Mouse (Mus musculus) limb, embryonic 11.5 days (tissue): ENCODE measurements around the gene Sh3gl1. TPM values are rescaled to one million over a fixed set of nuclear protein-coding genes. Genes with fewer than 3 reads are reported as not detected.

Experiments
- ATAC-seq: fragments of 200-750 bp; cut with Nextera tagmentation; 2 replicates; pipeline ENCODE4 v1.8.0; 2017; ENCODE audit warnings: low read depth; ENCODE audit not compliant: insufficient number of reproducible peaks, low FRiP score, low TSS enrichment
- DNase-seq: peaks from one replicate; pipeline ENCODE4 v3.0.0-alpha.2; 2015; ENCODE audit warnings: low spot score
- H3K27ac ChIP-seq: fragments of 300-500 bp; sonication (generic); replicated peaks from 2 replicates; pipeline ENCODE4 v1.5.1; 2014; ENCODE audit warnings: low read depth, mild to moderate bottlenecking, low read length
- H3K27me3 ChIP-seq: fragments of 300-500 bp; sonication (generic); 2 replicates; pipeline ENCODE4 v1.6.1; 2014; ENCODE audit warnings: mild to moderate bottlenecking, low read length, mixed read lengths; ENCODE audit not compliant: control insufficient read depth, insufficient read depth
- H3K36me3 ChIP-seq: fragments of 300-500 bp; sonication (generic); 2 replicates; pipeline ENCODE4 v1.6.1; 2014; ENCODE audit warnings: mild to moderate bottlenecking, low read length, moderate library complexity, mixed read lengths; ENCODE audit not compliant: control insufficient read depth, insufficient read depth
- H3K4me1 ChIP-seq: fragments of 300-500 bp; sonication (generic); 2 replicates; pipeline ENCODE4 v1.6.1; 2014; ENCODE audit warnings: low read length, mixed read lengths; ENCODE audit not compliant: control insufficient read depth, insufficient read depth
- H3K4me2 ChIP-seq: fragments of 300-500 bp; sonication (generic); 2 replicates; pipeline ENCODE4 v1.6.1; 2014; ENCODE audit warnings: low read depth, mild to moderate bottlenecking, moderate library complexity; ENCODE audit not compliant: severe bottlenecking
- H3K4me3 ChIP-seq: fragments of 300-500 bp; sonication (generic); 2 replicates; pipeline ENCODE4 v1.5.1; 2014; ENCODE audit warnings: low read depth, low read length
- H3K9ac ChIP-seq: fragments of 300-500 bp; sonication (generic); 2 replicates; pipeline ENCODE4 v1.6.1; 2014; ENCODE audit warnings: mild to moderate bottlenecking, low read length
- H3K9me3 ChIP-seq: fragments of 300-500 bp; sonication (generic); 2 replicates; pipeline ENCODE4 v1.6.1; 2016; ENCODE audit warnings: low read length; ENCODE audit not compliant: control insufficient read depth
- WGBS: fragments of 180-500 bp; shearing (Covaris S2); extraction: QIAGEN DNeasy Blood & Tissue Kit; methylation state at CpG from one replicate; pipeline ENCODE4 v1.1.7; 2014; 5-methylcytosine and 5-hydroxymethylcytosine counted together
- polyA plus RNA-seq: library from polyadenylated mRNA; unstranded; fragments of >200 nt; fragmentation: Nextera tagmentation; extraction: Ambion mirVana; gene quantifications from 2 replicates; pipeline ENCODE4 v1.2.1, GENCODE M21; 2014

Sh3gl1 gene
- polyA plus RNA-seq, 1 experiment from 2014 or later, result 154 TPM

GRCm38 (mm10) chr17:56055945-56056678 is 19.7 kb upstream of the Sh3gl1 start:
- ATAC-seq (no peak), DNase-seq (no peak)

GRCm38 (mm10) chr17:56054938-56055337 is 18.5 kb upstream of the Sh3gl1 start:
- no peaks in the 10 kb centered on the region for H3K27me3 ChIP-seq
- H3K4me3 ChIP-seq, result no peak overlapping the region
- no peak overlapping the region for H3K27ac ChIP-seq
- no peak overlapping the region for H3K4me2 ChIP-seq
- no peak for ATAC-seq
- DNase-seq, result no peak
- no peak overlapping the region for H3K9ac ChIP-seq
- H3K9me3 ChIP-seq, result no peaks in the 10 kb centered on the region
- H3K4me1 ChIP-seq, result no peaks in the 10 kb centered on the region
- peaks cover 40% of the 10 kb centered on the region for H3K36me3 ChIP-seq

More at GRCm38 (mm10) chr17:56055945-56056678, 19.7 kb upstream of the Sh3gl1 start:
- H3K4me2 ChIP-seq, result no peak overlapping the region
- whole genome bisulfite sequencing, result 85% methylated on average over 4 of the region's 4 CpGs
- H3K27ac ChIP-seq, result no peak overlapping the region
- H3K4me1 ChIP-seq, result no peaks in the 10 kb centered on the region
- no peaks in the 10 kb centered on the region for H3K27me3 ChIP-seq
- no peaks in the 10 kb centered on the region for H3K9me3 ChIP-seq
- no peak overlapping the region for H3K4me3 ChIP-seq
- peaks cover 41% of the 10 kb centered on the region for H3K36me3 ChIP-seq
- no peak overlapping the region for H3K9ac ChIP-seq

- no peaks in the 10 kb centered on the region for H3K27me3 ChIP-seq
- no peak overlapping the region for H3K4me2 ChIP-seq
- H3K9me3 ChIP-seq, result no peaks in the 10 kb centered on the region
- no peak overlapping the region for H3K27ac ChIP-seq
- H3K4me1 ChIP-seq, result no peaks in the 10 kb centered on the region
- 92% methylated on average over 5 of the region's 5 CpGs for WGBS
- H3K36me3 ChIP-seq, result peaks cover 28% of the 10 kb centered on the region
- H3K4me3 ChIP-seq, result no peak overlapping the region
- DNase-seq, result no peak
- H3K9ac ChIP-seq, result no peak overlapping the region
- no peak for ATAC-seq
Observed at GRCm38 (mm10) chr17:56051369-56051768, 14.9 kb upstream of the Sh3gl1 start.

- DNase-seq, result no peak
- peak overlapping the region; percentile 87 for H3K4me2 ChIP-seq
- no peaks in the 10 kb centered on the region for H3K27me3 ChIP-seq
- no peak for ATAC-seq
- H3K27ac ChIP-seq, result peak overlapping the region; percentile 79
- 3% methylated on average over 12 of the region's 12 CpGs for WGBS
- H3K4me1 ChIP-seq, result no peaks in the 10 kb centered on the region; the same call in 1 of the 2 replicates
- peak overlapping the region; percentile 92 for H3K9ac ChIP-seq
- peaks cover 7% of the 10 kb centered on the region for H3K36me3 ChIP-seq
- no peaks in the 10 kb centered on the region for H3K9me3 ChIP-seq
- H3K4me3 ChIP-seq, result peak overlapping the region; percentile 86
Observed at GRCm38 (mm10) chr17:56040857-56041163, 4.4 kb upstream of the Sh3gl1 start.

- H3K4me3 ChIP-seq, result peak within 1 kb of the TSS; percentile 86
- DNase-seq (peak; percentile 96), ATAC-seq (peak; percentile 75)
- no peaks in the 10 kb centered on the region for H3K27me3 ChIP-seq
- under 1% methylated on average over 67 of the region's 68 CpGs for WGBS
- H3K9me3 ChIP-seq, result no peaks in the 10 kb centered on the region
- peaks cover 3% of the 10 kb centered on the region; the same call in 1 of the 2 replicates for H3K36me3 ChIP-seq
- H3K9ac ChIP-seq, result peak within 1 kb of the TSS; percentile 92
- peaks cover 4% of the 10 kb centered on the region; the same call in 1 of the 2 replicates for H3K4me1 ChIP-seq
- H3K27ac ChIP-seq, result peak within 1 kb of the TSS; percentile 79
- H3K4me2 ChIP-seq, result peak within 1 kb of the TSS; percentile 87
Observed at GRCm38 (mm10) chr17:56040030-56040856, 3.8 kb upstream of the Sh3gl1 start, which contains the start of gene Chaf1a. Gene Chaf1a, plus strand, starts transcription at chr17:56040439.

- peak overlapping the region; percentile 40; the same call in 1 of the 2 replicates for H3K4me2 ChIP-seq
- H3K9me3 ChIP-seq, result no peaks in the 10 kb centered on the region
- H3K27me3 ChIP-seq, result no peaks in the 10 kb centered on the region
- 83% methylated on average over 4 of the region's 4 CpGs for WGBS
- DNase-seq, result no peak
- no peak overlapping the region for H3K27ac ChIP-seq
- no peak overlapping the region for H3K9ac ChIP-seq
- ATAC-seq, result no peak
- no peak overlapping the region for H3K4me3 ChIP-seq
- peaks cover 8% of the 10 kb centered on the region; the same call in 1 of the 2 replicates for H3K4me1 ChIP-seq
- peaks cover 5% of the 10 kb centered on the region; the same call in 1 of the 2 replicates for H3K36me3 ChIP-seq
Observed at GRCm38 (mm10) chr17:56039345-56039744, 2.9 kb upstream of the Sh3gl1 start.

GRCm38 (mm10) chr17:56038583-56039261 is 2.3 kb upstream of the Sh3gl1 start:
- Histone ChIP-seq H3K9ac (no peak overlapping the region), H3K4me3 (no peak overlapping the region), H3K27me3 (no peaks in the 10 kb centered on the region), H3K4me1 (peaks cover 8% of the 10 kb centered on the region; the same call in 1 of the 2 replicates), H3K9me3 (no peaks in the 10 kb centered on the region), H3K4me2 (no peak overlapping the region), H3K36me3 (peaks cover 6% of the 10 kb centered on the region), H3K27ac (no peak overlapping the region)
- WGBS, result 91% methylated on average over 8 of the region's 8 CpGs
- ATAC-seq, result no peak
- no peak for DNase-seq

- Histone ChIP-seq H3K4me2 (peak overlapping the region; percentile 23; the same call in 1 of the 2 replicates), H3K4me1 (peaks cover 8% of the 10 kb centered on the region; the same call in 1 of the 2 replicates), H3K36me3 (peaks cover 5% of the 10 kb centered on the region; the same call in 1 of the 2 replicates), H3K27me3 (no peaks in the 10 kb centered on the region), H3K9me3 (no peaks in the 10 kb centered on the region), H3K27ac (no peak overlapping the region), H3K9ac (no peak overlapping the region), H3K4me3 (peak overlapping the region; percentile 81; the same call in 1 of the 2 replicates)
- WGBS, result 39% methylated on average over 13 of the region's 13 CpGs
- peak; percentile 5; the same call in 1 of the 2 replicates for ATAC-seq
- DNase-seq, result no peak
Observed at GRCm38 (mm10) chr17:56036901-56037287, 459 bp upstream of the Sh3gl1 start.
